ENCODE assay signal across 9 mouse cellular contexts in the genomic region with DNA sequence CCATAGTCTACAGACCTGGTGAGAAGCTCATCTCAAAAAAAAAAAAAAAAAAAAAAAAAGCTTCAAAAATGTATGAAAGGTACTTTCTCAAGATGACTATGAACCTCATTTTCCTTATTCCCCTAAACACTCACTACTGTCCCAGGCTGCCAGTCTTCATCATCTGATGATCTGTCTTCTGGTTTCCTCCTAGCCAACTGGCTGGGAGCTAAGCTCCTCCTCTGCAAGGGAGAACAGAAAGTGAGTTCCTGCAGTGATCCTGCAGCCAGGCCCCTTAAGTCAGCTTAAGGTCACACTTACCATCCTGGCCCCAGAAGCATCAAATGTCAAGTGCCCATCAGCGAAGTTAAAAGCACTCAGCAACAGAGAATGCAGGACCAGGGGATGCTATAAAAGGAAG. TPM values are rescaled to one million over a fixed set of nuclear protein-coding genes. Genes with fewer than 3 reads are reported as not detected.
DNase-seq lines count a peak whose midpoint lies in the region; ATAC-seq and TF ChIP-seq lines count a peak whose summit lies in the region.
"Had no signal": no experiment of that assay in that cellular context is flagged by ENCODE, and none has a peak within 500 bp of the region (broad histone marks: within the 10 kb centered on the region; RNA-seq: fewer than 3 reads in every experiment).

No protein-coding gene starts in this region.

- ATAC-seq in forebrain, embryonic 13.5 days = no peak
- ATAC-seq in liver, embryonic 14.5 days (ENCODE audit: insufficient read depth) = peak; percentile 27; the same call in 1 of the 2 replicates

- no peak for TF ChIP-seq EP300 in liver, embryonic 14.5 days (IDR thresholded peaks at IDR 0.05; ENCODE audit: low read depth)

- DNase-seq in 3134 (ENCODE audit: extremely low read depth, insufficient read length, low spot score) = peak; percentile 30
- DNase-seq in liver, embryonic 14.5 days (ENCODE audit: low read depth in 3 of 3, low spot score in 3 of 3) = peak in 2 of 3 experiments; percentile 38 to 39
- DNase-seq in right cerebral cortex, postnatal 4 days = no peak
- no peak for DNase-seq in layer of hippocampus, postnatal 10 days (ENCODE audit: low spot score in 2 of 2)
- no peak for DNase-seq in right cerebral cortex, adult 2 months (ENCODE audit: low spot score in 2 of 2)
- no peak for DNase-seq in cerebellum, adult 11-12 months

- no peak overlapping the region for H3K27ac ChIP-seq in forebrain, embryonic 13.5 days
- peak overlapping the region; percentile 11 for H3K27ac ChIP-seq in liver, embryonic 14.5 days

- peak overlapping the region; percentile 94 for H3K4me3 ChIP-seq in E14TG2a.4 (replicated peaks; ENCODE audit: low read length)
- peak overlapping the region; percentile 58 for H3K4me3 ChIP-seq in forebrain, embryonic 13.5 days
- peak overlapping the region; percentile 80 to 99 for H3K4me3 ChIP-seq in liver, embryonic 14.5 days (ENCODE audit: insufficient read depth in 1 of 2, low read depth in 2 of 2, low read length in 2 of 2)

- H3K36me3 ChIP-seq in E14TG2a.4 (ENCODE audit: insufficient read depth, low read length) = peaks cover 39% of the 10 kb centered on the region
- peaks cover 23% of the 10 kb centered on the region; the same call in 1 of the 2 replicates for H3K36me3 ChIP-seq in forebrain, embryonic 13.5 days (ENCODE audit: poor library complexity, severe bottlenecking)
- H3K36me3 ChIP-seq in liver, embryonic 14.5 days (replicated peaks; ENCODE audit: control insufficient read depth, insufficient read depth, low read depth) = peaks cover 5% of the 10 kb centered on the region; the same call in 1 of the 2 replicates

- peaks cover 60% of the 10 kb centered on the region for H3K4me1 ChIP-seq in E14TG2a.4 (replicated peaks; ENCODE audit: low read depth, low read length)
- H3K4me1 ChIP-seq in forebrain, embryonic 13.5 days = peaks cover 27% of the 10 kb centered on the region
- peaks cover 8 to 18% of the 10 kb centered on the region in 2 experiments for H3K4me1 ChIP-seq in liver, embryonic 14.5 days (replicated peaks; ENCODE audit: control insufficient read depth in 2 of 2, insufficient read depth in 2 of 2, low read length in 1 of 2)

- WGBS in forebrain, embryonic 13.5 days = 0% methylated on average over 1 of the region's 1 CpGs
- WGBS in liver, embryonic 14.5 days (ENCODE audit: insufficient replicate concordance) = 6% methylated on average over 1 of the region's 1 CpGs

- H3K27me3 ChIP-seq in E14TG2a.4 (ENCODE audit: insufficient read depth, low read length) = no peaks in the 10 kb centered on the region
- H3K27me3 ChIP-seq in forebrain, embryonic 13.5 days = no peaks in the 10 kb centered on the region
- no peaks in the 10 kb centered on the region for H3K27me3 ChIP-seq in liver, embryonic 14.5 days (ENCODE audit: control insufficient read depth, insufficient read depth, low read length)

- TF ChIP-seq CTCF in E14TG2a.4 (conservative IDR thresholded peaks at IDR 0.05; ENCODE audit: low read length) = no peak
- no peak for TF ChIP-seq CTCF in liver, embryonic 14.5 days (IDR thresholded peaks at IDR 0.05; ENCODE audit: low read depth)

- H3K9ac ChIP-seq in forebrain, embryonic 13.5 days = peak overlapping the region; percentile 73
- H3K9ac ChIP-seq in liver, embryonic 14.5 days (replicated peaks) = peak overlapping the region; percentile 85

- H3K9me3 ChIP-seq in E14TG2a.4 (ENCODE audit: low read length) = no peaks in the 10 kb centered on the region
- H3K9me3 ChIP-seq in forebrain, embryonic 13.5 days (replicated peaks) = no peaks in the 10 kb centered on the region
- no peaks in the 10 kb centered on the region for H3K9me3 ChIP-seq in liver, embryonic 14.5 days (ENCODE audit: control insufficient read depth, low read length)

- peak overlapping the region; percentile 62 for H3K4me2 ChIP-seq in forebrain, embryonic 13.5 days
- peak overlapping the region; percentile 86 for H3K4me2 ChIP-seq in liver, embryonic 14.5 days (ENCODE audit: low read depth)

RNA-seq across cellular contexts. Expression of gene Rad54l, which starts 0.7 kb away (rescaled TPM):
- polyA plus RNA-seq in forebrain, embryonic 13.5 days (2015; fragmentation: Nextera tagmentation; extraction: Ambion mirVana) = 45.8 and 48.7 TPM in 2 replicates
- polyA plus RNA-seq in liver, embryonic 14.5 days (2012; rRNA removed) = 12.6 and 15.6 TPM in 2 replicates
- polyA plus RNA-seq in liver, embryonic 14.5 days (2014; fragmentation: Nextera tagmentation; extraction: Ambion mirVana) = 24.4 and 26.0 TPM in 2 replicates
- total RNA-seq in layer of hippocampus, postnatal 10 days (2021) = 1 to 10 TPM; 1.6 to 2.1 TPM

RNA-seq across cellular contexts. Expression of gene Pomgnt1, which starts 0.9 kb away (rescaled TPM):
- polyA plus RNA-seq in forebrain, embryonic 13.5 days (2015; fragmentation: Nextera tagmentation; extraction: Ambion mirVana) = 52.8 and 54.2 TPM in 2 replicates
- polyA plus RNA-seq in liver, embryonic 14.5 days (2012; rRNA removed) = 7.5 and 8.8 TPM in 2 replicates
- polyA plus RNA-seq in liver, embryonic 14.5 days (2014; fragmentation: Nextera tagmentation; extraction: Ambion mirVana) = 10.3 and 10.7 TPM in 2 replicates
- total RNA-seq in layer of hippocampus, postnatal 10 days (2021) = 10 to 100 TPM; 72.8 to 76.9 TPM

RNA-seq across cellular contexts. Expression of gene Lurap1, which starts 28.4 kb away (rescaled TPM):
- 2.0 and 2.3 TPM in 2 replicates for polyA plus RNA-seq in forebrain, embryonic 13.5 days (2015; fragmentation: Nextera tagmentation; extraction: Ambion mirVana)
- polyA plus RNA-seq in liver, embryonic 14.5 days (2012; rRNA removed) = 0.06 and 0.10 TPM in 2 replicates
- polyA plus RNA-seq in liver, embryonic 14.5 days (2014; fragmentation: Nextera tagmentation; extraction: Ambion mirVana) = 0.10 and 0.18 TPM in 2 replicates
- total RNA-seq in layer of hippocampus, postnatal 10 days (2021) = 10 to 100 TPM; 23.5 to 29.6 TPM

RNA-seq across cellular contexts. Expression of gene Tspan1, which starts 44.6 kb away (rescaled TPM):
- 0.22 TPM in 1 of 2 replicates, not detected in the other for polyA plus RNA-seq in forebrain, embryonic 13.5 days (2015; fragmentation: Nextera tagmentation; extraction: Ambion mirVana)
- polyA plus RNA-seq in liver, embryonic 14.5 days (2012; rRNA removed) = 0.12 TPM in 1 of 2 replicates, not detected in the other
- polyA plus RNA-seq in liver, embryonic 14.5 days (2014; fragmentation: Nextera tagmentation; extraction: Ambion mirVana) = not detected in 2 replicates
- total RNA-seq in layer of hippocampus, postnatal 10 days (2021) = under 1 TPM in 1 of 2 experiments, not detected in 1; 0.27 TPM
- total RNA-seq: heart, postnatal 4 days had no signal

RNA-seq across cellular contexts. Expression of gene Lrrc41, which starts 47.7 kb away (rescaled TPM):
- 54.3 and 59.7 TPM in 2 replicates for polyA plus RNA-seq in forebrain, embryonic 13.5 days (2015; fragmentation: Nextera tagmentation; extraction: Ambion mirVana)
- 13.4 and 14.5 TPM in 2 replicates for polyA plus RNA-seq in liver, embryonic 14.5 days (2012; rRNA removed)
- polyA plus RNA-seq in liver, embryonic 14.5 days (2014; fragmentation: Nextera tagmentation; extraction: Ambion mirVana) = 24.1 and 27.0 TPM in 2 replicates
- total RNA-seq in layer of hippocampus, postnatal 10 days (2021) = 10 to 100 TPM; 51.9 to 52.8 TPM

Comparison
In these comparisons a context has a peak if more than half of its experiments do, and no peak if none do; other contexts are left out.
1. DNase-seq: peak in 3134 (single experiment) and liver, embryonic 14.5 days (2 of 3); none in right cerebral cortex, postnatal 4 days (single experiment), layer of hippocampus, postnatal 10 days (0 of 2), right cerebral cortex, adult 2 months (0 of 2) and cerebellum, adult 11-12 months (single experiment).
2. Peak in every context shown above with its lines, with median percentiles within 50 percentile points of each other: H3K4me3 ChIP-seq.